Mouse (Mus musculus) limb, embryonic 15.5 days (tissue): ENCODE data around the gene Hdgf. TPM values are rescaled to one million over a fixed set of nuclear protein-coding genes. Genes with fewer than 3 reads are reported as not detected.
A peak's percentile ranks its signal among the peaks of the same experiment; 100 is the strongest.

Experiments
- ATAC-seq: fragments of 200-750 bp; cut with Nextera tagmentation; 2 replicates; pipeline ENCODE4 v1.8.0; 2017; ENCODE audit warnings: low read depth, moderate TSS enrichment; ENCODE audit not compliant: insufficient number of reproducible peaks, low FRiP score, low TSS enrichment
- H3K27ac ChIP-seq: fragments of 300-500 bp; sonication (generic); 2 replicates; pipeline ENCODE4 v1.5.1; 2015; ENCODE audit warnings: moderate library complexity, mild to moderate bottlenecking, inconsistent platforms
- H3K27me3 ChIP-seq: fragments of 300-500 bp; sonication (generic); 2 replicates; pipeline ENCODE4 v1.6.1; 2015; ENCODE audit warnings: inconsistent platforms
- H3K36me3 ChIP-seq: fragments of 300-500 bp; sonication (generic); 2 replicates; pipeline ENCODE4 v1.6.1; 2015; ENCODE audit warnings: inconsistent platforms
- H3K4me1 ChIP-seq: fragments of 300-500 bp; sonication (generic); 2 replicates; pipeline ENCODE4 v1.6.1; 2015; ENCODE audit warnings: inconsistent platforms
- H3K4me2 ChIP-seq: fragments of 300-500 bp; sonication (generic); 2 replicates; pipeline ENCODE4 v1.6.1; 2015; ENCODE audit warnings: mild to moderate bottlenecking, inconsistent platforms
- H3K4me3 ChIP-seq: fragments of 300-500 bp; sonication (generic); 2 replicates; pipeline ENCODE4 v1.5.1; 2015; ENCODE audit warnings: mild to moderate bottlenecking, inconsistent platforms
- H3K9ac ChIP-seq: fragments of 300-500 bp; sonication (generic); 2 replicates; pipeline ENCODE4 v1.6.1; 2015; ENCODE audit warnings: inconsistent platforms
- H3K9me3 ChIP-seq: fragments of 300-500 bp; sonication (generic); 2 replicates; pipeline ENCODE4 v1.6.1; 2016; ENCODE audit warnings: inconsistent platforms
- WGBS: fragments of 180-500 bp; shearing (Covaris S2); methylation state at CpG from one replicate; pipeline ENCODE4 v1.1.7; 2015; 5-methylcytosine and 5-hydroxymethylcytosine counted together
- polyA plus RNA-seq: library from polyadenylated mRNA; unstranded; fragments of >200 nt; fragmentation: Nextera tagmentation; extraction: Ambion mirVana; gene quantifications from 2 replicates; pipeline ENCODE4 v1.2.1, GENCODE M21; 2015

Hdgf gene
- polyA plus RNA-seq, 1 experiment from 2014 or later = 241 TPM

DNA sequence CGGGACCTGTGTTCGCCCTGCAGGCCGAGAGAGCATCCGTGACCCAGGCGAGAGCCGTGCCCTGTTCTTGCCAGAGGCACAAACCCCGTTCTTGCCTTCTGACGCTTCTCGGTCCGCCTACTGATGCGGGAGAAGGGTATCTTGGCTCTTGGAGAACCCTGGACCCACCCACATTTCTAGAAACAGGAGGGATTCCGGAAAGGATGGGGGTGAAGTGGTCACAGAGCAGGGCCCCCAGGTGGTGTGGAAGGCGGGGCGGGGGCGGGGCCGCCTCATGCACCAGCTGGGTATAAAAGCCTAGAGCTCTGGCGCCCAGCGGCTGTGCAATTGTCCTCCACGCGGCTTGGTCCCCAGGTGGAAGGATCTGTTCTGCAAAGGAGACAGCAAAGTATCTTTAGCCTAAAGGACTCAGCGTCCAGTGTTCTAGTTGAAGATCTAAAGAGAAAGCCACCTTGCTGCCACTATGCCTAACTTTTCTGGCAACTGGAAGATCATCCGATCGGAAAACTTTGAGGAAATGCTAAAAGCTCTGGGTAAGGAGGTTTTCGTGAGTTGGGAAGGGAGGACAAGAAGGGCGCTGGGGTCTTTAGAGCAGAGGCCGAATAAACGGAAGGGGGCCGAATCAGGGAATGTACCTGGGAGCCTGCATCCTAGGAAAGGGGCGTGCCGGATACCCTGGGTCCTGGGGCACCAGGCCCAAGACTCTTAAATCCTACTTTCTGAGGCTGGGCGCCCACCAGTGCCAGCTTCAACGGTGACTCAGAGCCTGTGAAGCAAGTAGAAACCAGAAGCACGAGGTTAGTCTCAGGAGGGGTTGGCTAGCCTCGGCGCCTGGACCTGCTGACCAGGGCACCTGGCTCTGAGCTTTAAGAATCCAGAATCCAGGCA, 42.5 kb downstream of the Hdgf start, which contains the start of gene Crabp2:
TSS of gene Crabp2 (plus strand) at position 289 of the 888 bp plus-strand sequence.
- Histone ChIP-seq H3K4me1 (peaks cover 81% of the 10 kb centered on the region), H3K27ac (peak within 1 kb of the TSS; percentile 90)
- 1% methylated on average over 35 of the region's 35 CpGs for WGBS

GRCm38 (mm10) chr3:87949266-87949954, 43.3 kb downstream of the Hdgf start:
- peaks cover 11% of the 10 kb centered on the region for H3K36me3 ChIP-seq
- H3K9ac ChIP-seq = peak overlapping the region; percentile 51
- H3K4me3 ChIP-seq = peak overlapping the region; percentile 51
- no peak for ATAC-seq
- peaks cover 78% of the 10 kb centered on the region for H3K4me1 ChIP-seq
- no peaks in the 10 kb centered on the region for H3K27me3 ChIP-seq
- H3K27ac ChIP-seq = peak overlapping the region; percentile 90
- H3K4me2 ChIP-seq = peak overlapping the region; percentile 68
- no peaks in the 10 kb centered on the region for H3K9me3 ChIP-seq
- WGBS = 2% methylated on average over 16 of the region's 16 CpGs

More for the DNA sequence above, 42.5 kb downstream of the Hdgf start, which contains the start of gene Crabp2:
- Histone ChIP-seq H3K4me2 (peak within 1 kb of the TSS; percentile 68), H3K36me3 (peaks cover 4% of the 10 kb centered on the region), H3K9me3 (no peaks in the 10 kb centered on the region), H3K27me3 (no peaks in the 10 kb centered on the region), H3K4me3 (peak within 1 kb of the TSS; percentile 51), H3K9ac (peak within 1 kb of the TSS; percentile 51)
- 0 out of 2 replicates have a peak, but pooled peaks have one; percentile 1 for ATAC-seq

- Histone ChIP-seq H3K4me2 (peak overlapping the region; percentile 68), H3K9ac (peak overlapping the region; percentile 33), H3K9me3 (no peaks in the 10 kb centered on the region), H3K27me3 (no peaks in the 10 kb centered on the region), H3K4me3 (peak overlapping the region; percentile 51), H3K36me3 (peaks cover 16% of the 10 kb centered on the region), H3K27ac (peak overlapping the region; percentile 90), H3K4me1 (peaks cover 72% of the 10 kb centered on the region)
- no peak for ATAC-seq
- WGBS = 5% methylated on average over 13 of the region's 13 CpGs
Observed at GRCm38 (mm10) chr3:87949955-87950515, 43.9 kb downstream of the Hdgf start.

DNA sequence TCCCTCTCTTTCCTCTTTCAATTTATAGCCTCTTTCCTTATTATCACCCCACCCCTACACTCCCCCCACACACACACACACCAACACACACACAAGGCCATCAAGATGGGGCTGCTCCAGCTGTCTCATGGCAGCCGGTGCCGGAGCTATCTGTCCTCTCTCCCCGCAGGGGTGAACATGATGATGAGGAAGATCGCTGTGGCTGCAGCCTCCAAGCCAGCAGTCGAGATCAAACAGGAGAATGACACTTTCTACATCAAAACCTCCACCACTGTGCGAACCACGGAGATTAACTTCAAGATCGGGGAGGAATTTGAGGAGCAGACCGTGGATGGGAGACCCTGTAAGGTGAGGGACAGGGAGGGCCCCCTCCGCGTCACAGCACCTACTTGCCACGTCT, 45.8 kb downstream of the Hdgf start:
- peak overlapping the region; percentile 51 for H3K4me3 ChIP-seq
- peak overlapping the region; percentile 68 for H3K4me2 ChIP-seq
- H3K27ac ChIP-seq = peak overlapping the region; percentile 82
- H3K36me3 ChIP-seq = peaks cover 16% of the 10 kb centered on the region
- no peaks in the 10 kb centered on the region for H3K27me3 ChIP-seq
- 23% methylated on average over 12 of the region's 12 CpGs for WGBS
- 0 out of 2 replicates have a peak overlapping the region, but pooled peaks have one; percentile 26 for H3K9ac ChIP-seq
- ATAC-seq = no peak
- peaks cover 57% of the 10 kb centered on the region for H3K4me1 ChIP-seq
- H3K9me3 ChIP-seq = no peaks in the 10 kb centered on the region

GRCm38 (mm10) chr3:87952440-87952839, 46.3 kb downstream of the Hdgf start:
- Histone ChIP-seq H3K9ac (0 out of 2 replicates have a peak overlapping the region, but pooled peaks have one; percentile 26), H3K4me2 (peak overlapping the region; percentile 68), H3K4me1 (peaks cover 55% of the 10 kb centered on the region), H3K36me3 (peaks cover 16% of the 10 kb centered on the region), H3K4me3 (peak overlapping the region; percentile 51), H3K9me3 (no peaks in the 10 kb centered on the region), H3K27ac (peak overlapping the region; percentile 82), H3K27me3 (no peaks in the 10 kb centered on the region)
- 8% methylated on average over 5 of the region's 5 CpGs for WGBS
- ATAC-seq = peak; percentile 49; the same call in 1 of the 2 replicates

DNA sequence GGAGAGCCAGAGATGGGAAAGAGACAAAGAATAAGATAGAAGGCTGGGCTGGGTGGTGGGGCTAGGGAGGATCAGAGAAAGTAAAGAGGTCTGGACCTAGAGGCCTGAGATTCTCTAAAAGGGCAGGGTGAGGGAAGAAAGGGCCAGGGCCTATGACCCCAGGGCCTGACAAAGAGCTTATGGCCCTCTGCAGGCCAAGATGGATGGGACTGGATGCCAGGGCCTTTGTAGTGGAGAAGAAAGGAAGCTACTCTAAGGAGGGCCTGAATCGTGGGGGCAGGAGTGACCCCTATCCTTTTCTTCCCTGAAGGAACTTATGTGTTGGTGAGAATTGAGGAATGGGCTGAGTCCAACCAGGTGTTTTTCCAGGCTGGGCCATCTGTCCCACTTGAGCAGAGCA, 51.9 kb downstream of the Hdgf start:
- no peak for ATAC-seq
- Histone ChIP-seq H3K36me3 (peaks cover 16% of the 10 kb centered on the region), H3K4me3 (no peak overlapping the region), H3K9ac (no peak overlapping the region), H3K27me3 (no peaks in the 10 kb centered on the region), H3K4me2 (no peak overlapping the region), H3K4me1 (peaks cover 36% of the 10 kb centered on the region), H3K27ac (peak overlapping the region; percentile 97; the same call in 1 of the 2 replicates), H3K9me3 (no peaks in the 10 kb centered on the region)
- WGBS = 16% methylated on average over 1 of the region's 1 CpGs

DNA sequence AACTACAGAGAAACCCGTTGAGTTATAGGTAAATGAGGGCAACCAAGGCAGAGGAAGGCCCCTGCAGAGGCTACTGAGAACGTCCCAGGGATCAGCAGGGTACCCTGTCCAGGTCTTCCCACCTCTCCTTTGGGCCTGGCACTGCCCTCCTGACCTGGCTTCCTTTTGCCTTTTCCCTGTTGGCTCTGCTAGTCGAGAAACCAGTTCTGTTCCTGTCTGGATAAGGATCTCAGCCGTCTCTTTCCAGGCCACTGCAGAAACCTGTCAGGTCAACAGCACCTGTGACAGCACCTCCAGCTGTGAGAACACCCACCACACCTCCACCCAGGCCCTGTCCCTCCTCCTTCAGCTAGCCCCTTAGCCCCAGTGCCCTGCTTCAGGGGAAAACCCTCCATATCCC, 52.4 kb downstream of the Hdgf start:
- Histone ChIP-seq H3K9ac (no peak overlapping the region), H3K4me3 (no peak overlapping the region), H3K27me3 (no peaks in the 10 kb centered on the region), H3K4me1 (peaks cover 36% of the 10 kb centered on the region), H3K9me3 (no peaks in the 10 kb centered on the region), H3K36me3 (peaks cover 14% of the 10 kb centered on the region), H3K4me2 (no peak overlapping the region), H3K27ac (peak overlapping the region; percentile 97)
- WGBS = 16% methylated on average over 4 of the region's 4 CpGs
- ATAC-seq = no peak

- 0 out of 2 replicates have a peak, but pooled peaks cover 9% of the 10 kb centered on the region for H3K36me3 ChIP-seq
- H3K27me3 ChIP-seq = no peaks in the 10 kb centered on the region
- H3K27ac ChIP-seq = peak overlapping the region; percentile 97
- 66% methylated on average over 1 of the region's 1 CpGs for WGBS
- H3K4me3 ChIP-seq = no peak overlapping the region
- H3K4me1 ChIP-seq = peaks cover 36% of the 10 kb centered on the region
- ATAC-seq = no peak
- no peaks in the 10 kb centered on the region for H3K9me3 ChIP-seq
- no peak overlapping the region for H3K4me2 ChIP-seq
- no peak overlapping the region for H3K9ac ChIP-seq
Observed at GRCm38 (mm10) chr3:87958967-87959366, 52.8 kb downstream of the Hdgf start.

GRCm38 (mm10) chr3:87959371-87959770, 53.2 kb downstream of the Hdgf start:
- Histone ChIP-seq H3K4me3 (no peak overlapping the region), H3K27ac (peak overlapping the region; percentile 97), H3K4me1 (peaks cover 36% of the 10 kb centered on the region), H3K9ac (no peak overlapping the region), H3K27me3 (no peaks in the 10 kb centered on the region), H3K9me3 (no peaks in the 10 kb centered on the region), H3K36me3 (0 out of 2 replicates have a peak, but pooled peaks cover 5% of the 10 kb centered on the region), H3K4me2 (no peak overlapping the region)
- ATAC-seq = no peak
- WGBS = 62% methylated on average over 7 of the region's 7 CpGs

- H3K4me3 ChIP-seq = peak overlapping the region; percentile 44
- 8% methylated on average over 10 of the region's 10 CpGs for whole genome bisulfite sequencing
- H3K9me3 ChIP-seq = no peaks in the 10 kb centered on the region
- no peak for ATAC-seq
- peak overlapping the region; percentile 39 for H3K9ac ChIP-seq
- peak overlapping the region; percentile 78 for H3K4me2 ChIP-seq
- H3K4me1 ChIP-seq = peaks cover 36% of the 10 kb centered on the region
- H3K36me3 ChIP-seq = no peaks in the 10 kb centered on the region
- peak overlapping the region; percentile 97 for H3K27ac ChIP-seq
- no peaks in the 10 kb centered on the region for H3K27me3 ChIP-seq
Observed at GRCm38 (mm10) chr3:87960191-87960585, 54.1 kb downstream of the Hdgf start.

- peak; percentile 96 for ATAC-seq
- H3K4me2 ChIP-seq = peak overlapping the region; percentile 78
- peak overlapping the region; percentile 39 for H3K9ac ChIP-seq
- H3K9me3 ChIP-seq = no peaks in the 10 kb centered on the region
- H3K36me3 ChIP-seq = no peaks in the 10 kb centered on the region
- under 1% methylated on average over 27 of the region's 27 CpGs for WGBS
- no peaks in the 10 kb centered on the region for H3K27me3 ChIP-seq
- peak overlapping the region; percentile 97 for H3K27ac ChIP-seq
- peaks cover 36% of the 10 kb centered on the region for H3K4me1 ChIP-seq
- H3K4me3 ChIP-seq = peak overlapping the region; percentile 44
Observed at GRCm38 (mm10) chr3:87960586-87961191, 54.6 kb downstream of the Hdgf start.
